In genomic region chr10:77225414-77225813, GRCm38 (mm10) we compare ENCODE assay signal across 9 mouse cellular contexts. TPM values are rescaled to one million over a fixed set of nuclear protein-coding genes. Genes with fewer than 3 reads are reported as not detected.
DNase-seq lines count a peak whose midpoint lies in the region; ATAC-seq and TF ChIP-seq lines count a peak whose summit lies in the region.
"Had no signal": no experiment of that assay in that cellular context is flagged by ENCODE, and none has a peak within 500 bp of the region (broad histone marks: within the 10 kb centered on the region; RNA-seq: fewer than 3 reads in every experiment).

No protein-coding gene starts in this region.

- H3K4me3 ChIP-seq in ES-E14 (ENCODE audit: insufficient read depth in 1 of 2, low read depth in 1 of 2, low read length in 2 of 2, poor library complexity in 1 of 2, severe bottlenecking in 1 of 2) = no peak overlapping the region
- no peak overlapping the region for H3K4me3 ChIP-seq in lung, embryonic 15.5 days
- H3K4me3 ChIP-seq: neural tube, embryonic 13.5 days had no signal

- peak; percentile 19 for DNase-seq in kidney, adult 11 months
- no peak for DNase-seq in kidney, adult 18-20 months
- no peak for DNase-seq in ES-E14 (ENCODE audit: low read depth, low spot score)
- no peak for DNase-seq in cerebellum, postnatal 25 days
- DNase-seq in thymus, postnatal 0 days (ENCODE audit: low spot score) = no peak
- no peak for DNase-seq in ovary, postnatal 14 days (ENCODE audit: low spot score)

- H3K36me3 ChIP-seq in ES-E14 (ENCODE audit: control insufficient read depth, insufficient read depth, low read length, poor library complexity, severe bottlenecking) = no peaks in the 10 kb centered on the region
- no peaks in the 10 kb centered on the region for H3K36me3 ChIP-seq in lung, embryonic 15.5 days
- H3K36me3 ChIP-seq: neural tube, embryonic 13.5 days had no signal

- peaks cover 4 to 9% of the 10 kb centered on the region in 2 experiments; a peak in 2 of 4 replicates for H3K4me1 ChIP-seq in ES-E14 (ENCODE audit: control insufficient read depth in 2 of 2, insufficient read depth in 2 of 2, low read length in 2 of 2, poor library complexity in 1 of 2)
- peaks cover 44% of the 10 kb centered on the region for H3K4me1 ChIP-seq in lung, embryonic 15.5 days

- no peak overlapping the region for H3K9ac ChIP-seq in ES-E14 (ENCODE audit: insufficient read depth, low read depth, low read length, poor library complexity, severe bottlenecking)
- no peak overlapping the region for H3K9ac ChIP-seq in lung, embryonic 15.5 days
- H3K9ac ChIP-seq: neural tube, embryonic 13.5 days had no signal

- ATAC-seq in granulocyte monocyte progenitor cell, adult 5-6 weeks (replicated peaks; ENCODE audit: poor library complexity, severe bottlenecking) = peak; percentile 28; the same call in 1 of the 2 replicates
- no peak for ATAC-seq in lung, embryonic 15.5 days (ENCODE audit: borderline replicate concordance, extremely low read depth, low FRiP score, low TSS enrichment)

- H3K27me3 ChIP-seq in lung, embryonic 15.5 days = peaks cover 11% of the 10 kb centered on the region; the same call in 1 of the 2 replicates
- H3K27me3 ChIP-seq: neural tube, embryonic 13.5 days had no signal

- in situ Hi-C loops in ES-E14 (cut with MboI; ENCODE audit: low sequenced_read_pairs in 2 of 2, unreplicated experiment in 2 of 2) = no loop called here

- no peak overlapping the region for H3K4me2 ChIP-seq in lung, embryonic 15.5 days
- H3K4me2 ChIP-seq: neural tube, embryonic 13.5 days had no signal

- 26% methylated on average over 9 of the region's 9 CpGs for WGBS in lung, embryonic 15.5 days

- H3K27ac ChIP-seq in ES-E14 (ENCODE audit: insufficient read depth, low read depth, low read length, poor library complexity, severe bottlenecking) = no peak overlapping the region
- H3K27ac ChIP-seq in lung, embryonic 15.5 days = peak overlapping the region; percentile 76
- H3K27ac ChIP-seq: neural tube, embryonic 13.5 days had no signal

- H3K9me3 ChIP-seq in ES-E14 (ENCODE audit: control insufficient read depth, insufficient read depth, low read depth, low read length) = no peaks in the 10 kb centered on the region
- no peaks in the 10 kb centered on the region for H3K9me3 ChIP-seq in lung, embryonic 15.5 days
- H3K9me3 ChIP-seq: neural tube, embryonic 13.5 days had no signal

TF ChIP-seq in ES-E14, 5 proteins besides CTCF, POLR2A, EP300 and RAD21:
- no peak for TF ChIP-seq ZC3H11A (IDR thresholded peaks at IDR 0.05; ENCODE audit: borderline replicate concordance, low read depth, low read length)
- TF ChIP-seq MAFK (IDR thresholded peaks at IDR 0.05; ENCODE audit: insufficient read depth, low read depth, low read length) = 0 out of 2 replicates have a peak, but pooled peaks have one; percentile 52
- no peak for TF ChIP-seq HCFC1 (IDR thresholded peaks at IDR 0.05; ENCODE audit: borderline replicate concordance, insufficient read depth, low read length)

RNA-seq across cellular contexts. Expression of gene Pofut2, which starts 33.6 kb away (rescaled TPM):
- 67.6 and 101 TPM in 2 replicates for total RNA-seq in ES-E14 (2012; rRNA removed)
- 15.4 and 30.7 TPM in 2 replicates for total RNA-seq in granulocyte monocyte progenitor cell, adult 5-6 weeks (2014; fragmentation: Nextera tagmentation)
- total RNA-seq in granulocyte monocyte progenitor cell, adult 5-6 weeks (2017) = 8.7 and 13.1 TPM in 2 replicates
- polyA plus RNA-seq in lung, embryonic 15.5 days (2015; fragmentation: Nextera tagmentation; extraction: Ambion mirVana) = 128 and 139 TPM in 2 replicates
- 34.0 and 35.0 TPM in 2 replicates for polyA plus RNA-seq in thymus, postnatal 0 days (2015; fragmentation: Nextera tagmentation; extraction: Ambion mirVana)

RNA-seq across cellular contexts. Expression of gene Col18a1, which starts 59.1 kb away (rescaled TPM):
- 414 and 791 TPM in 2 replicates for total RNA-seq in ES-E14 (2012; rRNA removed)
- total RNA-seq in granulocyte monocyte progenitor cell, adult 5-6 weeks (2014; fragmentation: Nextera tagmentation) = not detected in 2 replicates
- total RNA-seq in granulocyte monocyte progenitor cell, adult 5-6 weeks (2017) = 0.05 TPM in 1 of 2 replicates, not detected in the other
- 263 and 283 TPM in 2 replicates for polyA plus RNA-seq in lung, embryonic 15.5 days (2015; fragmentation: Nextera tagmentation; extraction: Ambion mirVana)
- 22.1 and 22.9 TPM in 2 replicates for polyA plus RNA-seq in thymus, postnatal 0 days (2015; fragmentation: Nextera tagmentation; extraction: Ambion mirVana)

Comparison
In these comparisons a context has a peak if more than half of its experiments do, and no peak if none do; other contexts are left out.
1. RNA of gene Col18a1, which starts 59.1 kb away (total RNA-seq): 414 to 791 TPM in ES-E14; 0.05 TPM in granulocyte monocyte progenitor cell, adult 5-6 weeks; every median in the first group is over 100 times any median in the second.